Mouse (Mus musculus): ENCODE results near the gene Gstp1.
"Not testable (repeated sequence)": the region's sequence is repeated elsewhere in the genome, so short reads cannot be mapped to it uniquely, and the experiment has no call there.

The Gstp1 gene

GRCm38 (mm10) chr19:4060044-4060898 lies 22.5 kb upstream of the Gstp1 start:
- DNase-seq (ENCODE audit: low read depth, low spot score) = peak; percentile 70

DNA sequence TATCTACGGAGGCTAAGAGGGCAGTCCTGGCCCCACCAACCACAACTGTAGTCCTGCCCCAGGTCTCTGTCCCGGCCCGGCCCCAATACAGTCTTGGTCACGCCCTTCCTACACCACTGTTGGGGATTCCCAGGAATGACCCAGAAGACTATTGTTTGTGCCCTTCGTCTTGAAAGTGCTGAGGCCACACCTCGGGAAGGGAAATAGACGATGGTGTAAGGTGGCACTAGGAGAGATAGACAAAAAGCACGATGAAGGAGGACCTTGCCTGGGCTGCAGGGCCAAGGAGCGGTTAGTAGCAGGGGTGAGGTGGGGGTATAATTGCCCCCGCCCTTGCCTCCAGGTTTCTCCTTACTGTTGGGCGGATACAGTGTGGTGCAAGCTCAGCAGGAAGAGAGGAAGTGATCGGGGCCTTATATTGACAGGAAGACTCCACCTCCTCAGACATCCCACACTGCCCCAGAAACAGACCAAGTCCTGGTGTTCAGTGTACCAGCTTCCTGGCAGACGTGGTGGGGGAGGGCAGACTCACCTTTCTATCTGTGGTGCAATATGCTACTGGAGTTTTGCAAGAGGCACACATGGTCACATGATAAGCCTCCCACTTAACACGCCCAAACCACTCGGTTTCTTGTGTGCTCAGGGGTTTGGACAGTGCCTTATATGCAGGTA lies 21.4 kb upstream of the Gstp1 start, which contains the start of gene Gstp3:
Gene Gstp3, minus strand, starts transcription at position 501 of the 672 bp plus-strand sequence.
- DNase-seq (ENCODE audit: low read depth, low spot score) = peak; percentile 92

GRCm38 (mm10) chr19:4058581-4058980 lies 20.8 kb upstream of the Gstp1 start:
- DNase-seq (ENCODE audit: low read depth, low spot score) = no peak

GRCm38 (mm10) chr19:4057962-4058361 lies 20.2 kb upstream of the Gstp1 start:
- DNase-seq (ENCODE audit: low read depth, low spot score) = no peak

DNA sequence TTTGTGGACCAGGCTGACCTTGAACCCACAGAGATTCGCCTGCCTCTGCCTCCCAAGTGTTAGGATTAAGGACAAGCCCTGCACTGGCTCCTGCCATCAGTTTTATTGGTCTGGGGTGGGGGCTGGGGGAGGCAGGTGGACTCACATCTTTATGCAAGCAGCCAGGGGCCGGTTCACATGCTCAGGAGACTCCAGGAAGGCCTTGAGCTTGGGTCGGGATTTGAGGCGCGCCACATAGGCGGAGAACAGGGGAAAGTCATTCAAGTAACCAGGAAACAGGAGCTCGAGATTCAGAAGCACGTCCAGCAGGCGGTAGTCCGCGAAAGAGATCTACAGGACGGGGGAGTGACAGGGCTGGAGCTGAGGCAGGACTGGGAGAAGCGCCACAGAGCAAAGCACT lies 19.6 kb upstream of the Gstp1 start:
- no peak for DNase-seq (ENCODE audit: low read depth, low spot score)

- no peak for DNase-seq (ENCODE audit: low read depth, low spot score)
Measured at GRCm38 (mm10) chr19:4056727-4057126, 18.9 kb upstream of the Gstp1 start.

DNA sequence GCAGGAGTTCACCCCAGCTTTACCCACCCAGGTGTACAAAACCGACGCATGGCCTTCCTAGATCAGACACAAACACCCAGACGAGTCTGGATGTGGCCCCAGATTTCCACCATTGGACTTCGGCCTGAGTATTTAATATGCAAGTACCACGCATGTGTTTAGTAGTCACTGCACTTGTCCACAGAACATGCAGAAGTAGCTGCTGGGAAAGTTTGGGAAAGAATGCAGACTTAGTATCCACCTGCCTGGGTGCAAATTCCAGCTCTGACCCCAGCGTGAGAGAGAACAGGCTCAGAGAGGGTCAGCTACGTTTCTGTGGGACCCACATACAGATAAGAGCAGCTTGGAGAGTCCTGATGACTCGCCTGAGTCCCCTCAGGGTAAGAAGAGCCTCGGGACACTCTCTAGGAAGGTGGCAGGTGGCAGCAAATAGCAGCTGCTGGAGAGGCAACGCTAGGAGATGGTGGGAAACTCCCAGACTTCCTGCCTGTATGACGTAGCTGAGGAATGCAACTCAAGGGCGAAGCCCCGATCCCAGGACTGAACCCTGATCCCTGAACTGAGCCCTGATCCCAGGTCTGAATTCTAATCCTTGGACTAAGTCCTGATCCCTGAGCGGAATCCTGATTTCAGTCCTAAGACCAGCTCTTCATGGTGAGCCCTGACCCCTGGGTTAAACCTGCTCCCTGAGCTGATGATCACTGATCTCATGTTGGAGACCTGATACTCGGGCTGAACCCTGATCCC lies 18.3 kb upstream of the Gstp1 start:
- DNase-seq (ENCODE audit: low read depth, low spot score) = no peak

DNA sequence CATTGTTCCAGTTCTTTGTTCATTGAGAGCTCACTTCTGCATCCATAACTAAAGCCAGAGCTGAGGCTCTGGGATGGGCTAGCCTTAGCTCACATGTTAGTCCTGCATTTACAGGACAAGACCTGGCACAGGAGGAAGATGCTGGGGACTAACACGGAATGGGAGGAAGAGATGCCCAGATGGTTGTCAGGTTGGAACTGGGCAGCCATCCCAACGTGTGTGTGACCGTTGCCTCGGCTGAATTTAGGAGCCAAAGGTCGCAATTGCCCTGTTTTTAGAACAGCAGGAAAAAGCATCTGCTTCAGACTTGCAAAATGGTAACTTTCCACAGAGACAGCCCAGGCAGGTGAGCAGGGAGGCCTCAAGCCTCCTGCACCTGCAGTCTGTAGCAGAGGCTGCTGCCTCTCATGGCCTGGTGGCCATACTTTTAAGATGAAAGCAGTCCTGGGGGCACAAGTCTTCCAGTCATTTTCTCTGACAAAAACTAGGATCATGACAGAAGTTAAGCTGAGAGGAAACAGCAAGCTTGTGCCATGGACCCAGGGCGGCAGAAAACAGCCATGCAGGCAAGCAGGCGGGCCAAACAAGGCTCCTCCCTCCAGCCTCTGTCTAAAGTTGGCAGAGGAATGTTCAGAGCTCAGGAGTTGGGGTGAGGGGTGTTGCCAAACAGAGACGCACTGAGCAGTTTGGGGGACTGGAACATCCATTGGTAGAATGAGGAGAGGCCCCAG lies 17.6 kb upstream of the Gstp1 start:
- DNase-seq (ENCODE audit: low read depth, low spot score) = no peak

- DNase-seq (ENCODE audit: low read depth, low spot score) = no peak
Measured at GRCm38 (mm10) chr19:4054613-4055012, 16.8 kb upstream of the Gstp1 start.

DNA sequence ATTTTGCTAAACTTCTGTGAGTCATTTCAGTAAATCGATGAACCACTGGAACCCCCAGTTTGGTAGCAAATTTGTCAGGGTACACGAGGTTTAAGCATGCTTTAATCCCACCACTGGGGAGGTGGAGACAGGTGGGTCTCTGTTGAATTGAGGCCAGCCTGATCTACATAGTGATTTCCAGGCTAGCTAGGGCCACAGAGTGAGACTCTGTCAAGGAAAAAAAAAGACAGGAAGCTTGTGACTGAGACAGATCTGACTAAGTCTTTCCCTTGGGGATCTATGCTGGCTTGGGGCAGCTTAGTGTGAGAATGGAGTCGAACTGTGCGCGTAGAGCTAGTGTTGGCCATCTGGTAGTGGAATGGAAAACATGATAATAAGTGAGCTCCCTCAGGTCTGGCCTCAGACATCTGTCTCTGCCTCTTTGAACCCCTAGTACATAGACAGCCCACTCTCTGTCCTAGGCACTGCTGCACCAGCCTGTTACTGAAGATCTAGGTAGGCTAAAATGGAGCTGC lies 14.8 kb upstream of the Gstp1 start:
- DNase-seq (ENCODE audit: low read depth, low spot score) = peak; percentile 69

- peak; percentile 75 for DNase-seq (ENCODE audit: low read depth, low spot score)
Measured at GRCm38 (mm10) chr19:4051741-4052515, 14.1 kb upstream of the Gstp1 start.

GRCm38 (mm10) chr19:4051016-4051415 lies 13.2 kb upstream of the Gstp1 start:
- DNase-seq (ENCODE audit: low read depth, low spot score) = no peak

- DNase-seq (ENCODE audit: low read depth, low spot score) = not testable (repeated sequence)
Measured at GRCm38 (mm10) chr19:4049069-4049468, 11.3 kb upstream of the Gstp1 start.

DNA sequence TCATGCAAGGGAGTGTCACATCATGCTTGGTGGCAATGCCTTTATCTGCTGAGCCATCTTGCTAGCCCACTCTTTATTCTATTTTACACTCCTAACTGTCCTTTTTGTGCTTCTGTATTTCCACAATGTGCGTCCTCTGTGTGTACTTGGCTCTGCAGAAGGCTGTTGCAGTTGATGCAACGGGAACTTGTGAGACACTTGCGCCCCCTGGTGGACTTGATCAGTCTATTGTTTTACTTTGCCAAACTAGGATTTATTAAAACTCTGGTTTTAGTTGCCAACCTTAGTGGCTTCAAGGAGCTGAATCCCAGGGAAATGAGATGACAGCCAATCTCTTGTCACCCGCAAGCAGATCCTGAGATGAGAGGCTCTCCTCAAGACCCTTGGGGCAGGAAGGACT lies 10.1 kb upstream of the Gstp1 start:
- peak; percentile 84 for DNase-seq (ENCODE audit: low read depth, low spot score)

DNA sequence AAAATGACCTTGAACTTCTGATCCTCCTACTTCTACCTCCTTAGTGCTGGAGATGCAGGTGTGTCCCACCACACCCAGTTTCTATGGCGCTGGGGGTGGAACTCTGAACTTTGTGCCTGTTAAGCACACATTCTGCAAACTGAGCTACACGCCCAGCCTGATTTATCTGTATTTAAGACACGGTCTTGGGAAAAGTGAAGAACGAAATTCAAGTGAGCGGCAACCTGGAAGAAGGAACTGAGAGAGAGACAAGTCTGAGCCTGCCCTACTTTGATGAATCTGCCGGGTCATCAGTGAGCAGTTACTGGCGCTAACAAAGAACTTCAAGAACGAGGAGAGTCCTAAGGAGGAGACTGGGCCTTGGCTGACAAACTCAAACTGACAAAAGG lies 9.1 kb upstream of the Gstp1 start:
- no peak for DNase-seq (ENCODE audit: low read depth, low spot score)

GRCm38 (mm10) chr19:4045966-4046865 lies 8.4 kb upstream of the Gstp1 start, which contains the start of gene Gstp2:
TSS of gene Gstp2 (minus strand) at chr19:4046023.
- no peak for DNase-seq (ENCODE audit: low read depth, low spot score)

DNA sequence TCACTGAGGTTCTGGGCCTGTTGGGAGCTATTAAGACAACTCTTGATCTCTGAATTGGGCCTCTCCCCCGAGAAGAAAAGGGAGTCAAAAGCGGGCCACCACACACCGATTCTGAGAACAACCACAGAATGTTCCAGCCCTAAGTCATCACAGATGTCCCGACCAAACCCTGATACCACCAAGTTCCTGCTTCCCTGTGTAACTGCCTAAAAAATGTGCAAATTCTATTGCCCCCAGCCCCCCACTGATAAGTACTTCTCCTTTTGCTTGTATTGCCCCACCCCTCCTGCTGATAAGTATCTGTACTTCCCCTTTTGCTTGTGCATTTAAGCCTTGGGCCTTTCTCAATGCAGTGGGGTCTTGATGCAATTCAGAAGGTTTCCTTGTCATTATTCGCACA lies 6.3 kb upstream of the Gstp1 start:
- not testable (repeated sequence) for DNase-seq (ENCODE audit: low read depth, low spot score)

- DNase-seq (ENCODE audit: low read depth, low spot score) = no peak
Measured at GRCm38 (mm10) chr19:4042124-4042523, 4.3 kb upstream of the Gstp1 start.

GRCm38 (mm10) chr19:4041500-4041899 lies 3.7 kb upstream of the Gstp1 start:
- not testable (repeated sequence) for DNase-seq (ENCODE audit: low read depth, low spot score)

Data from CD4-positive helper T cell, adult 2 months (primary cell).